Mouse (Mus musculus) monocyte, adult 5-6 weeks (primary cell): ENCODE results near the gene Plcb3. TPM values are rescaled to one million over a fixed set of nuclear protein-coding genes. Genes with fewer than 3 reads are reported as not detected.

Experiments used
- ATAC-seq: fragments of 153-309, 156-312 bp; replicated peaks from 2 replicates; pipeline ENCODE4 v1.8.0; 2017; ENCODE audit warnings: mild to moderate bottlenecking; ENCODE audit not compliant: low TSS enrichment, insufficient number of reproducible peaks, severe bottlenecking, poor library complexity, low FRiP score
- total RNA-seq: library from RNA; stranded (forward); fragments of 200-1000, 200-491, 200-594 nt; gene quantifications from 3 replicates; pipeline ENCODE4 v1.2.3, GENCODE M21; 2017

Gene Plcb3
- total RNA-seq, 1 experiment from 2014 or later = 17.4 TPM

- ATAC-seq = no peak
These were observed 48.2 kb downstream of the Plcb3 start for GRCm38 (mm10) chr19:6928080-6928479.

GRCm38 (mm10) chr19:6926559-6927255 lies 49.6 kb downstream of the Plcb3 start:
- no peak for ATAC-seq

GRCm38 (mm10) chr19:6925611-6926329 lies 50.5 kb downstream of the Plcb3 start:
- ATAC-seq = no peak

GRCm38 (mm10) chr19:6925307-6925573 lies 51.0 kb downstream of the Plcb3 start, which contains the start of gene Catsperz:
Gene Catsperz (minus strand): TSS chr19:6925380.
- no peak for ATAC-seq

- ATAC-seq = no peak
These were observed 51.6 kb downstream of the Plcb3 start for GRCm38 (mm10) chr19:6924461-6925306.

- ATAC-seq = no peak
These were observed 53.2 kb downstream of the Plcb3 start for GRCm38 (mm10) chr19:6922901-6923735.

- ATAC-seq = peak; percentile 89
These were observed 54.4 kb downstream of the Plcb3 start, which contains the start of gene Esrra for GRCm38 (mm10) chr19:6921647-6922567. Gene Esrra (minus strand): TSS chr19:6921813.

GRCm38 (mm10) chr19:6920741-6921636 lies 55.3 kb downstream of the Plcb3 start:
- ATAC-seq = 0 out of 2 replicates have a peak, but pooled peaks have one; percentile 6

- no peak for ATAC-seq
These were observed 56.2 kb downstream of the Plcb3 start for GRCm38 (mm10) chr19:6919876-6920740.

- no peak for ATAC-seq
These were observed 56.8 kb downstream of the Plcb3 start for GRCm38 (mm10) chr19:6919431-6919830.

GRCm38 (mm10) chr19:6918321-6918720 lies 57.9 kb downstream of the Plcb3 start:
- ATAC-seq = no peak

- ATAC-seq = no peak
These were observed 59.8 kb downstream of the Plcb3 start for GRCm38 (mm10) chr19:6916496-6916895.

GRCm38 (mm10) chr19:6915276-6915675 lies 61.0 kb downstream of the Plcb3 start:
- ATAC-seq = no peak

- no peak for ATAC-seq
These were observed 61.7 kb downstream of the Plcb3 start for GRCm38 (mm10) chr19:6914540-6914939.

GRCm38 (mm10) chr19:6913991-6914390 lies 62.3 kb downstream of the Plcb3 start:
- ATAC-seq = no peak

- ATAC-seq = no peak
These were observed 63.2 kb downstream of the Plcb3 start for GRCm38 (mm10) chr19:6913036-6913435.
